Mouse (Mus musculus): Measurements from ENCODE around the gene Pdcd5.

Pdcd5 gene

DNA sequence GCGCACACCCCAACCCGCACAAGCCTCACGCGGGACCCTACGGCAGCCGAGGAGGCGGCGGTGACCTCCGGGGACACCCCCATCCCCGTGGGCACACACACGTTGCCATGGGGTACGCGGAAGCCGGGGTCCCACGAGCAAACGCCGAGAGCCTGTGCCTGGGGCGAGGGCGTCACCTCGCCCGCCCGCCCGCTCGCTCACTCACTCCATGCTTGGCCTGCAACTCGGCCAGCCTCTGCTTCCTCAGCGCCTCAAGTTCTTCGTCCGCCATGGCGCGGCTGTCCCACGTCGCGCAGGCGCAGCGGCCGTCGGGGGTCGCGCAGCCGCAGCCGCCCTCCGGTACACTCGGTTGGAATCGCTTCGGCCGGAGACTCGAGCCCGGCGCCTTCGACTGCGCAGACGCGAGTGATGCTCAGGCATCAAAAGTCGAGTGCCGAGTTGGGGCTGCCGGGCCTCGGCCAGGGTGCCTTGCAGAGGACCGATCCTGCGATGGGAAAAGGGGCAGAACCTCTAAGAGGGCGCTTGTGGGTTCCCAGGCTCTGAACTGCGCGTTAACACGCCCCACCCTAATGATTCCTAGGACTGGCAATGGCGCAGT, at the start of gene Pdcd5:
Pdcd5 (minus strand) TSS at position 421 of the 598 bp plus-strand sequence.
- peak; percentile 92 for DNase-seq (ENCODE audit: low spot score)

DNA sequence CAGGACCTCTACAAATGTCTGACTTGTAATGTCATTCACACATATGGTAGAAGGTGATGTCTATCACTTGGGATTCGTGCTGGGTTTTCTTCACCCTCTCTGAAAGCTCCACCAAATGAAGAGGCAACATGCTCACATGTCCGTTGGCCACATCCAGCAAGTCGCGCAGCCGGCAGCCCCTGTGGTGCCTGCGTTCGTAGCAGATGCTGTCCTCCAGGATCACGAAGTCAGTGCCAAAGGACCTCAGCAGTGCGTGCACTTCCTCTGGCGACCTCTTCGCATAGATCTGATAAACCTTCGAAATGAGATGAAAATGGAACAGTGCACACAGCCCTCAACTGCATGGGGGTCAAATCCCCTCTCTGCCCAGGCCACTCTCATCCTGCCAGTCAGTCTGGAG, 45.3 kb upstream of the Pdcd5 start:
- no peak for DNase-seq (ENCODE audit: low spot score)

DNA sequence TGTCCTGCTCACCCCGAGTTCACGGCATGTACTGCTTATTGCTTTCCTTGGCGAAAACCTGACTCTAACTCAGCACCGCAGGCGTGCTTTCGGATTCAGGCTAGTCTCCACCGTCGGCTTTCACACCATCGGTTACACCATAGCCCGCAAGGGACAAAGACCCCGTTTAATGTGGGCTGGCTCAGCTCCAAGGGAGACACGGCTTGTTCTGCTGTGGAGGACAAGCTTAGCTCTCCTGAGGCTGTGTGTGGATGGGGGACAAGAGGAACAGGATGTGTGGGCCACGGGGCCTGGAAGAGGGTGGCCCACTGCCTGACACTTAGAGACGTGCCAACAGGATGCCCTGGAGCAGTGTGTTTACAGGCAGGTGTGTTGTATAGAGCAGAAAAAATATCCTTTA, 44.8 kb upstream of the Pdcd5 start:
- DNase-seq (ENCODE audit: low spot score) = no peak

DNA sequence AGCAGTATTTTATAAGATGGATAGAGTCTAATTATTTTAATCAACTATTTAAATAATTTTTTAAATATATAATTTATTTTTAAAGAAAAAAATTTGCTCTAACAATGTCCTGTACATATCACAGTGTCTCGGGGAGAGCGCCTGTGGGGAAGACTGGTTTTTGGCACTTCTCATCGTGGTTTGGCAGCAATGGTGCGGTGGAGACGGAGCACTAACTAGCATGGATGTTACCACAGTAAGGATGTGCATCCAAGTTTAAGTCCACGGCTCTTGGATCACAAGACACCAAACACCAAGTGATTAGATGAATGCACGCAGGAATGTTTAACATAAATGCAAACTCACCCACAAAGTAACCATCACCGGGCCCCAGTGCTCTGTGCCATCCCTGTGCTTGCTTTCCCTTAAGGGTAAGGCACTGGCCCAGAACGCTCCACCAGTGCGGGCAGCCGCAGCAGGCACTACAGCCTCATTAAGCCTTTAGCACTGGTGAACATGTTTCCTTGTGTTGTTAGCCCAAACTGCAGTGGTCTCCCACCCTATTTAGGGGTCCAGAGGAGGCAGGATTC, 41.5 kb upstream of the Pdcd5 start:
- DNase-seq (ENCODE audit: low spot score) = no peak

DNA sequence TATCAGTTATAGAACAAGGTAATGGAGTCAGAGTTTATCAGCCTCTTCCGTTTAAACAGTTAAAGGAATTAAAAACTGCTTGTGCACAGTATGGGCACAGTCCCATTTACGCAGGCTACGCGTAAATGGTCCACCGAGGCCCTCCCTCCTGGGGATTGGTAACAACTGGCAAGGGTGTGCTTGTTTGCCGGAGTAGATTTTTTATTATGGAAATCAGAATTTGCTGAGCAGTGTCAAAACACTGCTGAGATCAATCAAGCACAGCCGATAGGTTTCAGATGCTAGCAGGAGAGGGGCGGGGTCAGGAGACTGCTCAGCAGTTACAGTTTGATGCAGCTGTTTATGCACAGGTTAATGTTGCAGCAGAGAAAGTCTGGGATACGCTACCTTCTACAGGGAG, 41.0 kb upstream of the Pdcd5 start:
- DNase-seq (ENCODE audit: low spot score) = no peak

DNA sequence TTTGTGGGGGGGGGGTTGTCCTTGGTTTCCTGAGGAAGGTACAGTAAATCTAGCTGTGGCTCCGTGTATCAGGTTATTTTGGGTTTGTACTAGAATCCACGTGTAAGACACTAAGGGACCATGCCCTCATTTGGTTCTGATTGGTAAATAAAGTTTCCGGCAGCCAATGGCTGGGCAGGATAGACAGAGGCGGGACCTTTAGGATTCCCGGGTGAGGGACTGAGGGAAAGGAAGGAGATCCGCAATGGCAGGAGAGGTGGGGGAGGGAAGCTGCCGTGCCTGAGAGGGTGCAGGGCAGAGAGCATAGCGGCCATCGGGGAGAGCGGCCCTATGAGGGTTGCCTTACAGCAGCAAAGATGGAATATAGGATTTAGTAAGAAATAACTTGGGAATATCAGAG, 39.9 kb upstream of the Pdcd5 start:
- DNase-seq (ENCODE audit: low spot score) = peak; percentile 48

DNA sequence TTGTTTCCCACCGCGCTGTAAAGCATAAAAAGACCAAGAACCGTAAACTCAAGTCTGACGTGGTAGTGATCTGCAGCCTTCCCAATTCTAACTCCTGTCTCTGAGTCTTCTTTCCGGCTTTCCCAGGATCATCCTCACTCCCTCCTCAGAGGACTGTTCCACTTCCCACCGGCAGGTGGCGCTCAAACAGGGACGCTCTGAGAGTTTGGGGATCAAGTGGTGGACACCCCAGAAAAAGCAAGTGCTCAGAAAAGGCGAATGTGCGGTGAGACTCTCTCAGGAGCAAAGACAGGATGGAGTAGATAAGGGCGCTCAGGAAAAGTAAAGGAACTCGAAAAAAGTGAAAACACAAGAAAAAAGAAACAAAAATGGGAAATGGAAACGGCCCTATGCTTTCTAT, 39.4 kb upstream of the Pdcd5 start:
- no peak for DNase-seq (ENCODE audit: low spot score)

DNA sequence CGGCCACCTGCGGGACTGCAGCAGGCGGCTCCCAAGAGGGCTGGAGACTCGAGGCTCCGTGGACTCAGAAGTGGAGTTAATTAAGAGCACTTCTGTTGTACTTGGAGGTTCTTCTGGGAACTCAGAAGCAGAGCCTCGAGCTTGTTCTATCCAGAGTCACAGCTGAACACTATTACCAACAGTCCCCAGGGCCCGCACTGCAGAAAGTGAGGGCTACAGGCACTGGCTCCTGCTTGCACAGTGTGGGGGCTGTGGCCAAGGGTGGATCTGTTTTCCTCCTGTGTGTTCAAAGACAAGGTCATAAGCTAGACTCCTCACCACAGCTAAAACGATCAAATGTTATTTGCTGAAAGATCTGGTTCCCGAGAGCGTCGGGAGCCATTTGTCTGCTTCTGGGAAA, 38.9 kb upstream of the Pdcd5 start:
- DNase-seq (ENCODE audit: low spot score) = peak; percentile 26

DNA sequence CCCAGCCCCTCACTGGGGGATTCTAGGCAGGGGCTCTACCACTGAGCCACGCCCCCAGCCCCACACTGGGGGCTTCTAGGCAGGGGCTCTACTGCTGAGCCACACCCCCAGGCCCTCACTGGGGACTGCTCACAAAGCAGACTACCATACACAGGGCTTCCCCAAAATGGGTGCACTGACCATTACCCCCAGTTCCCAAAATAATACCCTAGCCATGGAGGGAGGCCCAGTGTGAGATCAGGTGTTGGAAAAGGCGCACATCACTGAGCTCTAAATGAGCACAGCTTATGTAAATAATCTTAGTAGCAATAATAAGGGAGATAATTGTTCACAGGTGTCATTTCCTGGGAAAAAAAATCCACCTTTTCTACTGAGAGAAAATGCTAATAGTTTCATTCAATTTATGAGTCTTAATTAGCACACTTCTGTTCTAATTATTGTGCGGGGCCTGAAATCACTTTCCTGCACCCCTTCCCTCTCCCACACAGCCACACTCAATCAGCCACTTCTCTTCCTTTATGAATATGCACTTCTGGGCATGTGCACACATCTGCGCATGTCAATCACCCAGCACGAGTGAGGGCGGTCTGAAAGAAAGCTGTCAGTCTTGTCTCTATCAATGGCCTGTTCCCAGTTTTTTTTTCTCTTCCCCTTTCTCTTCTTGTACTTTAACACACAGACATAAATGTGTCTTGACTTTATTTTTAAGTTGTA, 36.2 kb upstream of the Pdcd5 start:
- no peak for DNase-seq (ENCODE audit: low spot score)

DNA sequence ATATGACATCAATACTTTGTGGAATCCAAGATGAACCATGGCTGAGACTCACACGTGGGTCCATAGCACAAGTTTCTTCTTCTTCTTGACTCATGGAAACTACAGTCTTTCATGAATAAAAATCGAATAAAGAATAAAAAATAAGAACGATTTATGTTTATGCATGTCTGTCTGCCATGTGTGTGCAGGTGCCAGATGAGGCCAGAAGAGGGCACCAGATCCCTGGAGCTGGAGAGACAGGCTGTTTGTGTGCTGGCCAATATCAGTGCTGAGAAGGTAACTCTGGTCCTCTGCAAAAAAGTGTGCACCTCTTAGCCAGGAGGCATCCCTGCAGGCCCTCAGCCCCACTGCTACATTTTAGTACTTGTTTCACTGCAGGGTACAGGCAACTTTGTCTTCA, 34.2 kb upstream of the Pdcd5 start:
- no peak for DNase-seq (ENCODE audit: low spot score)

DNA sequence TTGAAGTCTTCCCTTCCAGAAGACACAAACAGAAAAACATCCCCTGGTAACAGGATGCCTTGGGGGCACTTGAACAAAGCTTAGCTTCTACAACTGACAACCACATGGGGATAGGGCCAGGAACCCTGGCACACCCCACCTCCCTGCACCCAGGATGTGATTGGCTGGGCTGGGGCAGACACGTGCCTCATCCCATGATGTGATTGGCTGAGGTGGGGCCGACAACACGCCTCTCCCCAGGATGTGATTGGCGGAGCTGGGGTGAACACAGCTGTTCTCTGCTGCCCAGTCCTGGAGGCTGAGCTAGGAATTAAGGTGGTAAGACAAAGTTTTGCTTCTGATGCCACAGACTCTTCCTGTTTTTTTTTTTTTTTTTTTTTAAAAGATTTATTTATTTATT, 31.7 kb upstream of the Pdcd5 start:
- no peak for DNase-seq (ENCODE audit: low spot score)

DNA sequence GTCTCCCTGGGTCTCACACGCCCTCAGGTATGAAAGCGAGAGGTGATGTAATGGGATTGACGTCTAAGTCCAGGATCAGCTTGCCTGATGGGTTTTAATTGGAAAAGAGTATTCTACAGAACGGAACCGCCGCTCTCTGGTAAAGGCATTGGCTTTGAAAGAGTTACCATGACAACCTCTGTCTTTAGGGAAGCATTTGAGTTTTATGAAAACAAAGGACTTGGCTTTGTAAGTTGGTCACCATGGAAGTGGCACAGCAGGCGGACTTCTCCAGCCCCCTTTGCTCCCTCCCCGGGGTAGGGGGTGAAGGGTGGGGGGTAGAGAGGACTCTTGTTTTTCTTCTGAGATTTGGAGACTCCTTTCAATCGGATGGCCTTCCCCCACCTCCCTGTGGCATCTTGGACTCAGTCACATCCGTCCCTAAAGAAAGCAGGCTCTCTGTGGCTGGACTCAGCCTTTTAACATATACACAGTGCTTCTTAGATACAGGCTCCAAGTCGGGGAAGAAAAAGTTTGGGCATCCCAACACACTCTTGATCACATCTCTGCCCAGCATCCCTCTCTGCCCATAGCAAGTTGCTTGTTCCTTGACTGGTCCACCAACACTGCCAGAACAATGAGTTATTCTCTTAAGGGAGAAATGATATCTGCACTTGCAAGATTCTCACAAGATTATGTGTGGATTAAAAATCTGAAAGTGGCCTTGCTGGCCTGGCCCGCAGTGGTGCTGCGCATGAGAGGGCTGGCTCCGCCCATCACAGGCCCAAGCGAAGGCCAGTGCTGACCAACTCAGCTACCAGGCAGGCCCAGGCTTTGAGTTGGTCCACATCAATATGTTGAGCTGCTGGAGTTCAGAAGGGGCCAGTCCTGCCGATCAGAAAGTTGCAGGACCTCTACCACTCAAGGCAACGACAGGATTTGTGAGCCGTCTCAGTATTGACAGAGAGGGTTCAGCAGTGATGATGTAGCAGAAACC, 21.0 kb upstream of the Pdcd5 start:
- DNase-seq (ENCODE audit: low spot score) = no peak

DNA sequence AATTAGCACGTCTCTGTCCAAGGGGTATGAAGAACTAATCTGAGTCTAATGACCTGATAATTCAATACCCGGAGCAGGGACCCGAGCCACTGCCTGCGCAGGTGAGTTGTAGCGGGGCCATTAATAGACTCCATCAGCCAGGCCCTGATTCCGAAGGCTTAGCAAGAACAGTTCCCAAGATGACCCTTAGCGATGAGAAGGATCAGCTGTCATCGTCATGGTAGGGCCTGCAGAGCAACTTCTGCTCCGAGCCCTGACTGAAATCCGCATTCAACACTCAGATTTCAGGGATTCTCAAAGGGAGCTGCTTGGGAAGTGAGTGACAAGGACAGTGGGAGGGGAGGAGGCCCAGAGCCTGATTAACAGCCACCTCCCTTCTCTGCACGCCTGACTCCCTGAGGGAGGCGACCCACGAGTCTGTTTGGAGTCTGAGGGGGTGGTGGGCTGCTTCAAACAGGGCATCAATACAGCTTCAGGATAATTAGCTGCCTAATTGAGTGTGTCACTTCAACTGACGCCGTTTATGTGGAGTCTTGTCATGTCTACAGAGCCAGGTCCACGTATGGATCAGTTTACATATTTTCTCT, 16.6 kb upstream of the Pdcd5 start:
- DNase-seq (ENCODE audit: low spot score) = no peak

DNA sequence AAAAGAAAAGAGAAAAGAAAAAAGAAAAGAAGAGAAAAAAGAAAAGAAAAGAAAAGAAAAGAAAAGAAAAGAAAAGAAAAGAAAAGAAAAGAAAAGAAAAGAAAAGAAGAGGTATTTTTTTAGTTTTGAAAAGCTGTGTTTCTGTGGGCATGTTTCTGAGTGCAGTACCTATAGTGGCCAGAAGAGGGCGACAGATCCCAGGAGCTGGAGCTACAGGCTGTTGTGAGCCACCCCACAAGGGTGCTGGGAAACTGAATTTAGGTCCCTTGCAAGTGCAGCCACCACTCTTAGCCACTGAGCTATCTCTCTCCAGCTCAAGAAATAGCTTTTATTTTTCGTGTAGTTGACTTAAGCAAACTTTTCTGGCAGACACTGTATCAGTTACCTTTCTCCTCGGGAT, 11.9 kb upstream of the Pdcd5 start:
- no peak for DNase-seq (ENCODE audit: low spot score)

DNA sequence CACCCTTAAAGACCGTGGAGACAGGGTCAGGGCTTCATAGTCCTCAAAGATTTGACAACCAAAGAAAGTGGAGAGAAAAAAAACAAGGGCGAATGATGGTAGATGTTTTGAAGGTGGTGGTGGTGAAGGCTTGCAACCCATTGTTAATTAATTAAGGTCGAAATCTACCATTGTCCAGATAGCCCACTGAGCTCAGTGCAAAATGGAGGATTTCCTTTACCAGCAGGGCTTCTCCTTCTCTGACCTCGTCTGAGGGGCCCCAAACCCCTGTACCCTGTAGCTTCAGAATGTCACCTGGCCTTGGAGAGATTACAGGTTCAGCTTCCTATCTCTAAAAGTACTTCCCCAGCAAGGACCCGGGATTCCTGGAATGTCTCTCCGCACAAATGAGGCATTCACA, 10.5 kb upstream of the Pdcd5 start:
- DNase-seq (ENCODE audit: low spot score) = no peak

DNA sequence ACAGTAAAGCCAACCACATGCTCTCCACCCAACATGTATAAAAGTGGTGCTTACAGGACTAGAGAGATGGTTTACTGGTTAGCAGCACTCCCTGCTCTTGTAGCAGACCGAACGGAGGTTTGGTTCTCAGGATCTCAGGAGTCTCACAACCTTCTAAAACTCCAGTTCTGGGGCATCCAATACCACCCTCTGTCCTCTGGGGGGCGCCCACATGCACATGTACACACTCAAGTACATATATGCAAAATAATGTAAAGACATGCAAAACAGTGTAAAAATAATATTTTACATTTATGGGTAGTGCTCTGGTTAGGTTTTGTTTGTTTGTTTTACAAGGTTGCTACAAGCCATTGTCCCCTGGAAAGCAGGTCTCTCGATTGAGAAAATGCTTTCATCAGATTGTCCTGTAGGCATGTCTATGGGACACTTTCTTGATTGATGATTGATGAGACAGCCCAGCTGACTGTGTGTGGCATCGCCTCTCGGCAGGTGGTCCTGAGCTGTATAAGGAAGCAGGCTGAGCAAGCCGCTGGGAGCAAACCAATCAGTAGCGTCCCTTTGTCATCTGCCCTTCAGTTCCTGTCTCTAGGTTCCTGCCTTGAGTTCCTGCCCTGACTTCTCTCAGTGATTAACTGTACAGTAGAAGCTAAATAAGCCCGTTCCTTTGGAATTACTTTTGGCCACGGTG, 4.4 kb upstream of the Pdcd5 start:
- DNase-seq (ENCODE audit: low spot score) = no peak

DNA sequence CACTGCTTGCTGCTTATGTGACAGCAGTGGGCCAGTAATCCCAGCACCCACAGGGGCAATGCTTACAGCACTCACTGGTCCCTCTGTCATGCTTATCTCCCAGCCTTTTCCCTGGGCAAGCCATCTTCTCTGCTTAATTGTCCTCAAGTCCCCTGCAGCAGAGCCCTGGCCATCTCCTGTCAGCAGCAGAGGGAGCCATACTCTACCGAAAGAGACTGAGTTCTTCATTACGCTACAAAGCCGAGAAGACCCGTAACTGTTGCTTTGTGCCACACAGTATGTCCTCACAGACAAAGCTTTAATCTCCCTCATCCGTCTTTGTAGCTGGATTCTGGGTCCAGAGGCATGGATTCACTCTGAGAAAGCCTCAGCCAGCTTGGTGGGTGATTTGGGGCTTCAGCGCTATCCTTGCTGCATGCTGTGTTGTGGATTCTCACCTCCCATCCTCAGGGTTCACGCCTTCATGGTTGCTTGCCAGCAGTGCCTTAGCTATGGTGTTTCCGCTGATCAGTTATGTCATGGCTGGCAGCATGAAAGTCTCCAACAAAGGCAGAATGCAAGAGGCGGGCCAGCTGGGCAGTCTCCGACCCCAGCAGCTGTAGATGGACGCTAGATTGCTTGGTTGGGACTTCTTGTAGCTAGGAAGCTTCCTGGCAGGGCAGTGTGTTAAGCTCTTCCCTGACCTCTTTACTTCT, 3.5 kb upstream of the Pdcd5 start:
- no peak for DNase-seq (ENCODE audit: low spot score)

DNA sequence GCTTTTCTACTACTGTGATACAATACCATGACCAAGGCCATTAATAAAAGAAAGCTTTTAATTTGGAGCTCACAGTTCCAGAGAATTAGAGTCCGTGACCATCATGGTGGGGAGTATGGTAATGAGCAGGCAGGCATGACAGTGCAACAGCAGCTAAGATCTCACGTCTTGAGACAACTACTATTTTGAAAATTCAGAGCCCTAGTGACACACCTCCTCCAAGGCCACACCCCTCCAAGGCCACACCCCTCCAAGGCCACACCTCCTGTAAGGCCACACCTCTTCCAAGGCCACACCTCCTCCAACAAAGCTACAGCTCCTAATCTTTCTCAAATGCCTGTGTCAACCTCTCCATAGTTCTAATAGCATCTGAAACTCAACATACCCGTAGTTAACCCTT, 1.8 kb upstream of the Pdcd5 start:
- no peak for DNase-seq (ENCODE audit: low spot score)

DNA sequence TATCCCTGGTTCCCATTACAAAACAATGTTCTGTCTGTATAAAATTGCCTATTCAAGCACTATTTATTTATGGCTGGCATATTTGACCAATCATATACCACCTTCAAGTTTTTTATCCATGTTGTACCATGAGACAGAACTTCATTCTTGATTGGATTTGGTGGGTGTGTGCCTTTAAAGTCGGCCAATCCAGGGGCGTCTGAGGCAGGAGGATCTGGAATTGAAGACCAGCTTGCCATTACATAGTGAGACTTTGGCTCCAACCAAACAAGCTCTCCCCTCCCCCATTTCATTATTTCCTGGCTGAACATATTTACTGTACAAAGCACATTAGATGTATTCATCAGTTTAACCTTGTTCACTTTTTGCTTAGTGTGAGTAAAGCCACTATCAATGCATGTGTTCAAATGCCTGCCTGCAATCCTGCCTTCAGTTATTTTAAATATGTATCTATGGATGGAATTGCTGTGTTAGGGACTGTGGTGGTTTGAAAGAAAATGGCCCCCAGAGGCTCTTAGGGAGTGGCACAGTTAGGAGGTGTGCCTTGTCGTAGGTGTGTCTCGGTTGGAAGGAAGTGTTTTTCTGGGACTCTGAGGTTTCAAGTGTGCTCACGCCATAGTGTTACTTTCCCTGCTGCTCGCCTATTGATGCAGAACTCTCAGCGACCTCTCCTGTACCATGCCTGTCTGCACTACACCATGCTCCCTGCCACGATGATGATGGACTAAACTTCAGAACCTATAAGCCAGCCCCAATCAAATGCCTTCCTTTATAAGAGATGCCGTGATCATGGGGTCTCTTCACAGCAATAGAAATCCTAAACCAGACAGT, 1.1 kb upstream of the Pdcd5 start:
- no peak for DNase-seq (ENCODE audit: low spot score)

Measured in ovary, adult 18-20 months (tissue).